Mouse (Mus musculus) retina, postnatal 7 days (tissue): ENCODE data around the gene Abt1.
A peak's percentile ranks its signal among the peaks of the same experiment; 100 is the strongest.

Experiments used
- DNase-seq: peaks from one replicate; pipeline ENCODE4 v3.0.0-alpha.2; 2012; ENCODE audit warnings: low read depth, low spot score

Abt1 gene

GRCm38 (mm10) chr13:23423286-23424051 lies at the start of gene Abt1:
Abt1 (minus strand) TSS chr13:23423866.
- peak; percentile 97 for DNase-seq

- no peak for DNase-seq
Observed at GRCm38 (mm10) chr13:23466911-23467310, 43.2 kb upstream of the Abt1 start.

- no peak for DNase-seq
Observed at GRCm38 (mm10) chr13:23466306-23466705, 42.6 kb upstream of the Abt1 start.

DNA sequence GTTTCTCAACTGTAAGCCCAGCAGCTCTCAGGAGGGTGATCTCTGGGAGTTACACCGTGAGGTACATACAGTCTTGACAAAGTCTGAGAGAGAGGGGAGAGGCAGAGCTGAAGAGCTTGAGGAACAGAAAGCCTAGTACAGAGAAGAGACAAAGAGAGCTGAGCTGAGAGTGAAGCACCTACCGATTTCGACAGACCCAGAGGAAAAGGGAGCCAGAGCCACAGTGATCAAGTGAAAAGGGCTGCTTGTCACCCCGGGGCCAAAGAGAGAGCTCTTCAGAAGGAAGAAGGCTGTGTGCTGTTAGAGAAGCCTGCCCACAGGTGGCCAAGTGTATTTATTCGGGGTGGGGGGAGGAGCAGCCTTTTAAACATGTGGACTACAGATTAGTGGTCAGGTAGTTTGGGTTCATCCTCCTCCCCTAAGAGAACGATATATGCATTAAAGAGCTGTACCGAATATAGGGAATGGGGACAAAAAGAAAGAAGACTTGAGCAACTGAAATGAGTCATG lies 42.0 kb upstream of the Abt1 start, which contains the start of gene Btn1a1:
Gene Btn1a1 (minus strand): TSS at position 302 of the 510 bp plus-strand sequence.
- no peak for DNase-seq

- DNase-seq, result no peak
Observed at GRCm38 (mm10) chr13:23464841-23465366, 41.2 kb upstream of the Abt1 start.

GRCm38 (mm10) chr13:23464224-23464637 lies 40.6 kb upstream of the Abt1 start:
- DNase-seq, result no peak

GRCm38 (mm10) chr13:23463381-23464223 lies 39.9 kb upstream of the Abt1 start:
- no peak for DNase-seq

DNA sequence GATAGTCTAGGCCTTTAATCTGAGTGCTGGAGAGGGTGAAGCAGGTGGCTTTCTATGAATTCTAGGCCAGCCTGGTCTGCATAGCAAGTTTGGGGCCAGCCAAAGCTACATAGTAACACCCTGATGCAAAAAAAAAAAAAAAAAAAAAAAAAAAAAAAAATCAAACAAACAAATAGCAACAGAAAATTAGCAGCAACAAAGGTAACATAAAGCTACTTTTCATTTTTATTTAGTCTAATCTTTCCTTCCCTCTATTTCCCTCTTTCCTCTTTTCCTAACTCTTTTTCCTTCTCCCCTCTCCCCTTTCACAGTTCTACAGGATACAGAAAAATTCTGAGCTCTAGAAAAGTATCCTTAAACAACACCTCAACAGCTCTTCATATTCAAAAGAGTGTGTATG lies 39.0 kb upstream of the Abt1 start:
- no peak for DNase-seq

DNA sequence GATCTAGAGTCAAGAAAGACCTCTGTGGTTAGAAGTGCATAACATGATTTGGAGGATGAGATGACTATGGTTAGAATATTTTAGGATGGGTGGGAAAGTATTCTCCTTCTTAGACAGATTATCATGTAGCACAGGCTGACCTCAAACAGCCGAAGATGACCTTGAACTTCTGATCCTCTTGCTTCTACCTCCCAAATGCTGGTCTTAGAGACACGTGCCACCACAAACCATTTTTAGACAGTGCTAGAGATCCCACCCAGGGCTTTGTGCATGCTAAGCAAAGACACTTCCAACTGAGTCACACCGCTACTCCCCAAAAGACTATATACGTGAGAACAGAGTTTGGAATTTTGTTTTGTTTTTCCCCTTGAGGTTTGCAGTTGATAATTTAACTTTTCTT lies 38.4 kb upstream of the Abt1 start:
- no peak for DNase-seq

DNA sequence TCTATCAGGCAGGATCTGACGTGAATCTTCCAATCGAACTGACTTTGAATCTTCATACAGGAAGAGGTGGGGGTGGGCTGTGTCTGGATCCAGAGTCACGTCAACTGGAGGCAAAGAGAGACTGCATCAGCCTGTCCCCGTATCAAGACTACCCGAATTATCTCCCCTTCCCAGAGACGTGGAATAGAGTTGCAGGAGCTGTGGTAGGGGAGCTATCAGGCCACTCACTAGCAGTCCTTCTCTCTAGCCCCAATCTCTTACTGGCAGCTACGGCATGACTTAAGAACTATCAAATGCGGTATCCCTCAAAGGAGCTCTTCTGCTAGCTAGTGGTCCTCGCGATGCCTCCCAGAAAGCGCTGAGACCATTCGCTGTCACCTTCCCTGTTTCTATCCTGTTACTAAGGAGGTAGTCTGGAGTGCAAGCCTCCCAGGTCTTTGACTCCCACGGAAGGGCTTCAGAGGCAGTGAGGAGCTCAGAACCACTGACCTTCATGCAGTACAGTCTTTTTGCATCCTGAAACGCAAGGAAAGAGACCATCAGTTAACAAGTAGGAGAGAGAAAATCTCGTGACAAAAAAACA lies 35.7 kb upstream of the Abt1 start:
- DNase-seq, result no peak

- DNase-seq, result no peak
Observed at GRCm38 (mm10) chr13:23453926-23454325, 30.3 kb upstream of the Abt1 start.

DNA sequence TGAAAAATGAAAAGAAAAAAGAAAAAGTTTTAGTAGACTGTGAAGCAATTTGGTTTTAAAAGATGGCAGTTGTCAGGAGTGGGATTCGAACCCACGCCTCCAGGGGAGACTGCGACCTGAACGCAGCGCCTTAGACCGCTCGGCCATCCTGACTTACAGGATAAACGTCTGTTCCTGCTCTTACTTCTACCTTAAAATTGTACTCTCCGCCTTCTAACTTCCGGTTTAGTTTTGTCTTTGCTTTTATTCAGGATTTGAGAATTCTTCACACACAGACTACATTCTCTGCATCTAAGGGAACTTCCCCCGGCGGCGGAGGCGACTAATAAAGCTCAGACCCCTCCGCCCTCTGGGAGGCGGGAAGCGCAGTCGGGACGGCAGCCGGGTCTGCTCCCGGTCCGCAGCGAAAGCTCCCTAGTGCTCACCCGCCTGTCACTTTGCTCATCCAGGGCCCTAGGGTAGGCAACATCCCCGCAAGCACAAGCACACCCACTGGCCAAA lies 29.7 kb upstream of the Abt1 start:
- DNase-seq, result no peak

DNA sequence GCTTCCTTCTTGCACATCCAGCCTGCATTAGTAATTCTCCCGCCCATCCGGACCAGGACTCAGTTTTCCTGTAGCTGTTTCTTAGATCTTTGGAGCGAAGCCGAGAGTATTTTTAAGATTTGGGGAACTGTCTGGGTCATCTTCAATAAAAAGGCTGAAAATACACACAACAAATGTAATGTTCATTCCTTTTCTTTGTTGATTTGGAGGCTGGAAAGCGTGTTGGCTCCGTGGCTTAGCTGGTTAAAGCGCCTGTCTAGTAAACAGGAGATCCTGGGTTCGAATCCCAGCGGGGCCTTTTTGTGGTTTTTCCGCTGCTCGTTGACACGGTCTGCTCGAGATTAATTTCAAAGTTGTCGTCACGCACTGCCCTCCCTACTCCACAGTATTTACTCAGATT lies 26.7 kb upstream of the Abt1 start:
- no peak for DNase-seq

DNA sequence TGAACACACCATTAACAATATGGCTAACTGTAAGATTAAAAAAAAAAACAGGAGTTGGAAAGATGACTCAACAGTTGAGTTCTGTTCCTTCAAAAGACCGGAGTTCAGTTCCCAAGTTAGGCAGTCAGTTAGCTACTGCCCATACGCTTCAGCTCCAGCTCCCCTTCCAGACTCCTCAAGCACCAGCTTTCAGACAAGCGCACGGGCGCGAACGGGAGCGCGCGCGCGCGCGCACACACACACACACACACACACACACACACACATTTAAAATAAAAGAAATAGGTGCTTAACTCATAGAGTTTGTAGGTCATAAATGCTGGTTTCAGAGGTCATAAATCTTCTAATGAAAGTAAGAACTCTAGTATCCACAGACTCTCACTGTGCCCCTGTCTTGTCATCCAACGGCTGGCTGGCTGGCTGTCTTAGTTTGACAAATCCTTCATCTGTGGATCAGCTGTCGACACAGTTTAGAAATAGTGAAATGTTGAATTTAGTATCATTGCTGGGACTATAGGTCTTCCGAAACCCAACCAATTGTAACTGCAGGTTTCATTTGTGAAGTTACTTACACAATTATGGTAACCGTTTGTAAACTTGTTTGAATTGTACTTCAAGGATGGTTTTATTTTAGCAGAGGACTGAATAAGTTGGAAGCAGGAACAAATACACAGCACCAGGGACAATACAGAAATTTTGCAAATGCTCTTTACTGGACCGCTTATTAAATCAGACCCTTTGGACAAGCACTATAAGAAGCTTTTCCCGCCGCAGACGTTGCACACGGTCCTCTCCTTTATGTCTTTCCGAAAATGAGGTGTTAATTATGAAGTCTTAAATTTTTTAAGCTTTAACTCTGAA lies 25.8 kb upstream of the Abt1 start:
- no peak for DNase-seq

DNA sequence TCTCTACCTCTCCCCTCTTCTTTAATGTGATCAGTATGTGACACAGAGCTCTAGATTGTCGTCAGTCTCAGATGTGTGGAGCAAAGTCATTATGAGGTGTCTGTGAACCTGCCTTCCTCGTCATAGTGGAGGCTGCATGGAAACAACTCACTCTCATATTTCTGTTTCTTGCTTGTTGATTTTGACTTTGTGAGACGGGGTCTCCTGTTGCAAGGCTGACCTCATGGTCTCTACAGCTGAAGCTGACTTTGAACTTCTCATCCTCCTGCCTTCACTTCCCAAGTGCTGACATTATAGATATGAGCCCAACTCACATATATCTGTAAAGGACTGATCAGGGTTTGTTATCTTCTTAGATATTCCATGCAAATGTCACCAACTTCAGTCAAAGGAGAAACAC lies 25.1 kb upstream of the Abt1 start:
- no peak for DNase-seq

DNA sequence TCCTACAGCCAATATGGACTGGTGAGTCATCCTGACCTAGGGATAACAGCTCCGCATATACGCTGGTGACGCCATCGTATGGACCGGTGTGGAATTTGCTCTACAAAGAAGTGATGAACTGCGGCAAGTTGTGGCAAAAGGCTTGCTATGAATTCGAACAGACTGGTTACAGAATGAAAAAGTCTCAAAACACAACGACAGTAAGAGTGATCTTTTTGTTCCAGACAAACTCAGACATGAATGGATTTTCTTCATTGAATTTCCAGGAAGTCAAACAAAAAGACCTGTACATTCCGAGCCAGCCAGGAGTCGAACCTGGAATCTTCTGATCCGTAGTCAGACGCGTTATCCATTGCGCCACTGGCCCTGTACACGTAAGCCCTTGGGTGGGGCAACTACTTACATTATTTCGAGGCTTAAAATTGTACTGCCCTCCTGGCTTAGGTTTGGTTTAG lies 22.9 kb upstream of the Abt1 start:
- DNase-seq, result peak; percentile 79

DNA sequence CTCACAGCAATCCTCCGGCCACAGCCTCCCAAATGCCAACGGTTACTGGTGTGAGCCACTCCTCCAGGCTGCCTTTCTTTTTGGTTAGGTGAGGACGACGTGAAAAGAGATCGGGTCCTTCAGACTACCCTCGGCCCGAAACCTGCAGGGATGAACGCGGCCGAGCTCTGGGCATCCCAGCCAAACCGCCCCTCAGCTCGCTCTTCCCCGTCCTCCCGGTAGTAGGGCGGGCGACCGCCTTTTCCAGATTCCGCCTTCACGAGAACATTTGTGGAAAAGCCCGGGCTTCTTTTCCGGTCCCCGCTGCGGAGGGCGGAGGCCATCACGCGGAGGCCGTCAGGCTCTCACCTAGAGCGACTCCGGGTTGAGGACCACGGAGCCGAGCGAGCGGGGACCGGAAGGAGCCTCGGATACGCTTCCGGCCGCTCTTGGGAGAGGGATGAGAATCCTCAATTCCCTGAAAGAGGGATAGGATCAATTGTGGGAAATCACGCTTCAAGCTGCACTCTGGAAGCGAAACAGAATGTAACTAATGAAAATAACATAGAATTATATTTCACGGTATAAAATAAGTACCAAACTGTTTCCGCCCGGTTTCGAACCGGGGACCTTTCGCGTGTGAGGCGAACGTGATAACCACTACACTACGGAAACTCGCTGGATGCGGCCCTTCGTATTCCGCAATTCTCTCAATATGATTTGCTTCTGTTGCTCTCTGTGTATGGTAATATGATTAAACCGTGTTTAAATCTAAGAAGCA lies 22.1 kb upstream of the Abt1 start:
- peak; percentile 89 for DNase-seq

- DNase-seq, result no peak
Observed at GRCm38 (mm10) chr13:23445156-23445555, 21.5 kb upstream of the Abt1 start.

- no peak for DNase-seq
Observed at GRCm38 (mm10) chr13:23444451-23444850, 20.8 kb upstream of the Abt1 start.

DNA sequence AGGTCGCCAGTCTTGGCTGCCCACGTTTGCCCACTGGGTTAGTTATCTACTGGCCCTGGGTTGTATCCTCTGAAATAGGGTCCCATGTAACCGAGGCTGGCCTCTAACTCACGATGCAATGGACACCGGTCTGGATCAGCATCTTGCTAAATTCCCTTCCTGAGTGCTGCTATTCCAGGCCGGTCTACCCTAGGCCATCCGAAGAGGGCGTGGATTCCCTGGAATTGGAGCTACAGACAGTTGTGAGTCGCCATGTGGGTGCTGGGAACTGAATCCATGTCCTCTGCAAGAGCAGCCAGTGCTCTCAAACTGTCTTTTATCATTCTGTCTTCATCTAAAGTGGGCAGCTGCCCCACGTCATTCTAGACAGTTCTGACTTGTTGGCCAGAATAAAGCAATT lies 16.2 kb upstream of the Abt1 start:
- DNase-seq, result no peak
